Mouse (Mus musculus): Measurements from ENCODE around the gene Stk32c. TPM values are rescaled to one million over a fixed set of nuclear protein-coding genes. Genes with fewer than 3 reads are reported as not detected.

Stk32c gene
- polyA plus RNA-seq, 2 experiments, result 0.32 to 4.1 TPM

DNA sequence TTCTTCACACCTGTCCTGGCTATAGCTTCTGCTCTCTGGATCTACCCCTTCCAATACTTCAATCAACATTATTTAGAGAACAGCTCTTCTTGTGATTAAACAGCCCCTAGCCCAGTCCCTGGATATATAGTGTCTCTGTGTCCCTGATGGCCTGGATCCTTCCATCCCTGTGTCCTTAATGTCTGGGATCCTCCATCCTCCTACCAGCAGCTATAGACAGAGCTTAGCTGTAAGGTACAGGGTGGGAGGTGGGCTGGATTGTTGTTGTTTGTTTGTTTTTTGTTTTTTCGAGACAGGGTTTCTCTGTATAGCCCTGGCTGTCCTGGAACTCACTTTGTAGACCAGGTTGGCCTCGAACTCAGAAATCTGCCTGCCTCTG lies 93.3 kb downstream of the Stk32c start:
- no peaks in the 10 kb centered on the region for H3K27me3 ChIP-seq (ENCODE audit: control insufficient read depth, insufficient read depth, low read length)
- H3K4me3 ChIP-seq (replicated peaks; ENCODE audit: low read length), result no peak overlapping the region
- no peak overlapping the region for H3K4me2 ChIP-seq (replicated peaks; ENCODE audit: low read depth, low read length, severe bottlenecking)
- H3K27ac ChIP-seq (replicated peaks; ENCODE audit: low read depth, low read length), result no peak overlapping the region
- ATAC-seq (ENCODE audit: low FRiP score, low read depth) (no peak), DNase-seq (ENCODE audit: low spot score) (no peak)
- no peaks in the 10 kb centered on the region for H3K9me3 ChIP-seq (ENCODE audit: control insufficient read depth, low read length)
- H3K36me3 ChIP-seq (ENCODE audit: control insufficient read depth, insufficient read depth, low read length), result no peaks in the 10 kb centered on the region
- TF ChIP-seq POLR2A (IDR thresholded peaks at IDR 0.05; ENCODE audit: borderline replicate concordance, extremely low read depth, insufficient read depth, insufficient read length), result no peak
- no peak overlapping the region for H3K9ac ChIP-seq (ENCODE audit: low read depth, low read length, severe bottlenecking)
- no peaks in the 10 kb centered on the region for H3K4me1 ChIP-seq (ENCODE audit: control insufficient read depth, insufficient read depth, low read length)
- 56% methylated on average over 2 of the region's 2 CpGs for WGBS

DNA sequence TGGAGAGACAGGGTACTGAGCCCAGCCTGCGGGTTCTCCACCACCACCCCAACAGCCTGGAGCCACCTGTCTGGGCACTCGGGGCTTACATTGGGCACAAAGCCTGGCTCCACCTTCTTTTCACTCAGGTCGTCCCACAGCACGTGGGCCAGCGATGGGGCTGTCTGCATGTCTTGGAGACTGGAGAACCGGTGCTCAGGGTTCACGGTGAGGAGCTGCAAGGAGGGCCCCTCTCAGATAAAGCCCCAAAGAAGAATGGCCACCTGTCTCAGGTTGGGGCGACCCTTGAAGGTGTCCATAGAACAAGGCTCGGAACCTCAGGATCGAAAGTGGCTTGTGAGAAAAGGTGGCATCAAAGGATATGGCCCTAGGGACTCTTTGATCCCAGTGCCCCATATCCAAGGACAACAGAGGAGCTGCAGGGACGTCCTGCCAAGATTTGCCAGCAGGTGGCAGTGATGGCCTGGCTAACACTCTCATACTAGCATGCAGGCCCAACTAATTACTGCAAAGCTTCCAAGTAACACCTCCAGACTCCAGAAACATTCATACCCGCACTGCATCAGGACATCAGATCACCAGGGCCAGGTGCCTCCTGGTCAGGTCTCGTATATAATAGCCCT lies 93.8 kb downstream of the Stk32c start:
- Histone ChIP-seq H3K36me3 (ENCODE audit: control insufficient read depth, insufficient read depth, low read length) (no peaks in the 10 kb centered on the region), H3K4me3 (replicated peaks; ENCODE audit: low read length) (no peak overlapping the region)

DNA sequence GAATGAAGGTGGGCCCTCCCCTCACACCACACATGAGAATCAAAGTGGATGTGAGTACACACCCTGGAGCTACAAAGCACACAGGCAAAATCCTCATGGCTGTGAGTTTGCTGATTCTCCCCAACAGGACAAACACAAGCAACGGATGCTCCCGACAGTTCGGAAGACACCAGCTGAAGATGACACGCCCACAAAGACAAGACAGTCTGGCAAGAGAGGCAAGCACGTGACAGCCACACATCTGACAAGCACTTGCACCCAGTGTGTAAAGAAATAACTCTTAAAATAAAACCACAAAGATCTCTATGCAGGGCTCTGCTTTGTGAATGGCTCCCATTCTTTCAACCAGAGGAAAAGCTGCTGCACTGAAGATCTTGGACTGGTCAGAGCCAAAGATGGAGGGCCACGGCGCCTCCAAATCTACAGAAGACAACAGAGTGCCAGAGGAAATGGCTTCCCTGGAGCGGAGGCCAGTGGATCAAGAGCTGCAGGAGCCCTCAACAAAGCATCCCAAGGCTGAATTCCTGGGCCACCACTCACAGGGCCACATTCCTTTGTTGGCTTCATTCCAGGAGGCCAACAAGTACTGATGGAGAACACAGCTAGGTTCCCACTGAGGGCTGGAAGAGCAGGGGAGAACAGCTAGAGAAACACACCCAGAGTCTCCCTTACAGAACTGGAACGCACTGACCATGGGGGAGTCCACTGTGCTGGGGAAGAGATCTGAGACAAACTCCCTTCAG lies 105.0 kb downstream of the Stk32c start:
- no peak overlapping the region for H3K27ac ChIP-seq (replicated peaks; ENCODE audit: low read depth, low read length)
- no peaks in the 10 kb centered on the region for H3K9me3 ChIP-seq (ENCODE audit: control insufficient read depth, low read length)
- H3K4me3 ChIP-seq (replicated peaks; ENCODE audit: low read length), result no peak overlapping the region
- H3K27me3 ChIP-seq (ENCODE audit: control insufficient read depth, insufficient read depth, low read length), result no peaks in the 10 kb centered on the region
- no peak overlapping the region for H3K9ac ChIP-seq (ENCODE audit: low read depth, low read length, severe bottlenecking)
- ATAC-seq (ENCODE audit: low FRiP score, low read depth) (no peak), DNase-seq (ENCODE audit: low spot score) (peak; percentile 13)
- no peaks in the 10 kb centered on the region for H3K36me3 ChIP-seq (ENCODE audit: control insufficient read depth, insufficient read depth, low read length)
- H3K4me1 ChIP-seq (ENCODE audit: control insufficient read depth, insufficient read depth, low read length), result peaks cover 2% of the 10 kb centered on the region; the same call in 1 of the 2 replicates
- no peak for TF ChIP-seq POLR2A (IDR thresholded peaks at IDR 0.05; ENCODE audit: borderline replicate concordance, extremely low read depth, insufficient read depth, insufficient read length)
- no peak overlapping the region for H3K4me2 ChIP-seq (replicated peaks; ENCODE audit: low read depth, low read length, severe bottlenecking)
- WGBS, result 83% methylated on average over 9 of the region's 9 CpGs

More for the DNA sequence above, 93.8 kb downstream of the Stk32c start:
- H3K27me3 ChIP-seq (ENCODE audit: control insufficient read depth, insufficient read depth, low read length), result no peaks in the 10 kb centered on the region
- H3K9ac ChIP-seq (ENCODE audit: low read depth, low read length, severe bottlenecking), result no peak overlapping the region
- TF ChIP-seq POLR2A (IDR thresholded peaks at IDR 0.05; ENCODE audit: borderline replicate concordance, extremely low read depth, insufficient read depth, insufficient read length), result no peak
- no peak overlapping the region for H3K27ac ChIP-seq (replicated peaks; ENCODE audit: low read depth, low read length)
- DNase-seq (ENCODE audit: low spot score) (peak; percentile 77), ATAC-seq (ENCODE audit: low FRiP score, low read depth) (no peak)
- no peaks in the 10 kb centered on the region for H3K9me3 ChIP-seq (ENCODE audit: control insufficient read depth, low read length)
- no peaks in the 10 kb centered on the region for H3K4me1 ChIP-seq (ENCODE audit: control insufficient read depth, insufficient read depth, low read length)
- no peak overlapping the region for H3K4me2 ChIP-seq (replicated peaks; ENCODE audit: low read depth, low read length, severe bottlenecking)
- WGBS, result 39% methylated on average over 13 of the region's 13 CpGs

DNA sequence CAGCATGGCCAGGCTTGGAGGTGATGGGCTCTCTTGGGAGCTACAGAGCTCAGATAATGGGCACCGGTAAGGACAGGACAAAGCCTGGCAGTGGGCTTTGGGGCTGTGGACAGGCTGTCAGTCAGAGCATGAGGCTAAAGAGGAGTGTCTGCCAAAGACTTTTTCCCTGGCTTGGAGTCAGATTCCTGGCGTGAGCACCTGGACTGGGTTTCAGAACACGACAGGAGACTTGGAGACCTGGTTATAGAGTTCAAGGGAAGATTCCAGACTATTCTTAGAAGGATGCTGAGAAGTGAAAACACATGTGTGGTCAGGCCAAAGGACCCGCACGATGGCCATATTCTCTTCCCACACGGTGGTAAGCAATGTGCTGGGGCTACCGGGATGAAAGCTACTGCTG lies 107.4 kb downstream of the Stk32c start:
- TF ChIP-seq POLR2A (IDR thresholded peaks at IDR 0.05; ENCODE audit: borderline replicate concordance, extremely low read depth, insufficient read depth, insufficient read length), result no peak
- 73% methylated on average over 7 of the region's 7 CpGs for WGBS

DNA sequence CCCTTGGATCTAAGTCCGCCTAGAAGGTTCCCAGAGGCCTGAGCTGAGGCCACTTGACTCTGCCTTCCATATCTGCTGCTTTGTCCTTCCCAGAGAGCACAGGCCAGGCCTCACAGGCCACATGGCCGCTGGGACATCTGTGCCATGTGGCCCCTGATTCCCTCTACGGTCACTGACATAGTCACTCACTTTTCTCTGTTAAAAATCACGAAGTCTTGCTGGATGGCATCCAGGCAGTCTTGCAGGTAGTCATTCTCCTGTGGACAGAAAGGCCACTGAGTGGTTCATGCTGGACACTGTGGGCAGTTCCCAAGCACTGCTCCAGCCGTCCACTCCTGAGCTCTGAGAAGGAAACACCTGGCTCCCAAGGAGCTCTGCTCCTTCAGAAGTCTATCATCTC lies 108.0 kb downstream of the Stk32c start:
- 84% methylated on average over 5 of the region's 5 CpGs for WGBS
- Histone ChIP-seq H3K4me3 (replicated peaks; ENCODE audit: low read length) (no peak overlapping the region), H3K4me2 (replicated peaks; ENCODE audit: low read depth, low read length, severe bottlenecking) (no peak overlapping the region), H3K27ac (replicated peaks; ENCODE audit: low read depth, low read length) (no peak overlapping the region), H3K9me3 (ENCODE audit: control insufficient read depth, low read length) (no peaks in the 10 kb centered on the region), H3K4me1 (ENCODE audit: control insufficient read depth, insufficient read depth, low read length) (peaks cover 2% of the 10 kb centered on the region; the same call in 1 of the 2 replicates), H3K9ac (ENCODE audit: low read depth, low read length, severe bottlenecking) (no peak overlapping the region), H3K36me3 (ENCODE audit: control insufficient read depth, insufficient read depth, low read length) (0 out of 2 replicates have a peak, but pooled peaks cover 6% of the 10 kb centered on the region), H3K27me3 (ENCODE audit: control insufficient read depth, insufficient read depth, low read length) (no peaks in the 10 kb centered on the region)
- ATAC-seq (ENCODE audit: low FRiP score, low read depth) (no peak), DNase-seq (ENCODE audit: low spot score) (no peak)
- no peak for TF ChIP-seq POLR2A (IDR thresholded peaks at IDR 0.05; ENCODE audit: borderline replicate concordance, extremely low read depth, insufficient read depth, insufficient read length)

More for the DNA sequence above, 107.4 kb downstream of the Stk32c start:
- Histone ChIP-seq H3K9me3 (ENCODE audit: control insufficient read depth, low read length) (no peaks in the 10 kb centered on the region), H3K27ac (replicated peaks; ENCODE audit: low read depth, low read length) (no peak overlapping the region), H3K4me2 (replicated peaks; ENCODE audit: low read depth, low read length, severe bottlenecking) (no peak overlapping the region), H3K9ac (ENCODE audit: low read depth, low read length, severe bottlenecking) (no peak overlapping the region), H3K4me1 (ENCODE audit: control insufficient read depth, insufficient read depth, low read length) (peaks cover 2% of the 10 kb centered on the region; the same call in 1 of the 2 replicates), H3K36me3 (ENCODE audit: control insufficient read depth, insufficient read depth, low read length) (0 out of 2 replicates have a peak, but pooled peaks cover under 1% of the 10 kb centered on the region), H3K4me3 (replicated peaks; ENCODE audit: low read length) (no peak overlapping the region), H3K27me3 (ENCODE audit: control insufficient read depth, insufficient read depth, low read length) (no peaks in the 10 kb centered on the region)
- DNase-seq (ENCODE audit: low spot score) (no peak), ATAC-seq (ENCODE audit: low FRiP score, low read depth) (no peak)
